Mouse (Mus musculus): ENCODE measurements around the gene Myzap. TPM values are rescaled to one million over a fixed set of nuclear protein-coding genes. Genes with fewer than 3 reads are reported as not detected.

Gene Myzap
- polyA plus RNA-seq, 1 experiment from 2014 or later: 15.5 TPM

DNA sequence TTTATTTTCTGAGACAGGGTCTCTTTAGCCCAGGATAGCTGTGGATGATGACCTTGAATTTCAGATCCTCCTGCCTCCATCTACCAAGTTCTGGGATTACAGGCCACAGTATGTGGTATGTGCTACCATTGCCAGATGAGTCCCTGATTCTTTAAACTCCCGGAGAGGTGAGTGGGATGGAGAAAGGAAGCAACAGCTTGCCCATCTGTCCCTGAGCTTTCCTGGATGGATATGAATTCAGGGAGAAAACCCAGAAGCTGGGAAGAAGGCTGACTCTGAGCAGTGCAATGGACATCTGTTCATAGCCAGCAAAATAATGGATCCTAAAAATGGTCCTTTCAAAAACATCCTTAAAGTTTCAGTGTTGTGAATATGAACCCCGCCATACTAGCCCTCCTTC, 57.1 kb downstream of the Myzap start:
- Histone ChIP-seq H3K4me1 (no peaks in the 10 kb centered on the region), H3K9ac (no peak overlapping the region), H3K36me3 (no peaks in the 10 kb centered on the region), H3K9me3 (no peaks in the 10 kb centered on the region), H3K27me3 (peaks cover 7% of the 10 kb centered on the region), H3K4me3 (no peak overlapping the region), H3K27ac (no peak overlapping the region), H3K4me2 (no peak overlapping the region)
- WGBS: 92% methylated on average over 2 of the region's 2 CpGs
- no peak for ATAC-seq (ENCODE audit: insufficient number of reproducible peaks, low FRiP score, low TSS enrichment, low read depth)

DNA sequence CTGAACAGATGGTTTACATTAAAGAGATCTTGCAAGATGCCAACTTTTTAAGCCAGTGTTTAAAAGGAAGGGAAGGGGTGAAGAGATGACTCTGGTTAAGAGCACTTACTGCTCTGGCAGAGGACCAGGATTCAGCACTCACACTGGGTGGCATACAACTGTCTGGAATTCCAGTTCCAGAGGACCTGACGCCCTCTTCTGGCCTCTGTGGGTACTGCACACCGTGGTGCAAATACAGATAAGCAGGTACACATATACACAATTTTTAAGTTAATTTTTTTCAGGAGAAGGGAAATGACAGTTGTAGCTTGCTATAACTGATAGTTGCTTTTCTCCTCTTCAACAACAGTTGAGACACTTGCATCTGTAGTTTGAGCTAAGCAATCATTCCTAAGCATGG, 62.2 kb downstream of the Myzap start:
- no peak for ATAC-seq (ENCODE audit: insufficient number of reproducible peaks, low FRiP score, low TSS enrichment, low read depth)

DNA sequence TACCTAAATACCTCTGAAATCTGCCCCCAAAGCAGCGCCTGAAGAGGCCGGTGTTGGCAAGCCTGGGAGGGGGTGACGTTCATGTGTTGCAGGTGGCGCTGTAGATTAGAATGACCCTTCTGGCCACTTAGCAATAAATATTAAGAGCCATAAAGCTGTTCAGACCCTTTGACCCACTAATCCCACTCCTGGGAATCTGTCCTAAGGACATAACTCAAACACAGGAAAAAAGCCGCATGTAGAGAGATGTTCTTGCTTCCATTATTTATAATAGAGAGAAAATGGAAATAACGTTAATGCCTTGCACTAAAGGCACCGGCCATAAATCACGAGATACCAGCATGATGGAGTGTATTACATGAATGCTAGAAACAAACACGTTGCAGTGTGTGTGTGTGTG, 64.7 kb downstream of the Myzap start:
- no peak for ATAC-seq (ENCODE audit: insufficient number of reproducible peaks, low FRiP score, low TSS enrichment, low read depth)
- H3K4me3 ChIP-seq: no peak overlapping the region
- H3K9me3 ChIP-seq: no peaks in the 10 kb centered on the region
- no peak overlapping the region for H3K4me2 ChIP-seq
- 22% methylated on average over 9 of the region's 9 CpGs for WGBS
- H3K27ac ChIP-seq: no peak overlapping the region
- no peak overlapping the region for H3K9ac ChIP-seq
- H3K36me3 ChIP-seq: no peaks in the 10 kb centered on the region
- H3K4me1 ChIP-seq: no peaks in the 10 kb centered on the region
- peaks cover 21% of the 10 kb centered on the region for H3K27me3 ChIP-seq

More for the DNA sequence above, 62.2 kb downstream of the Myzap start:
- H3K4me3 ChIP-seq: no peak overlapping the region
- no peaks in the 10 kb centered on the region for H3K9me3 ChIP-seq
- H3K9ac ChIP-seq: no peak overlapping the region
- no peaks in the 10 kb centered on the region for H3K4me1 ChIP-seq
- H3K4me2 ChIP-seq: no peak overlapping the region
- WGBS: 74% methylated on average over 2 of the region's 2 CpGs
- H3K27me3 ChIP-seq: peaks cover 11% of the 10 kb centered on the region
- H3K36me3 ChIP-seq: no peaks in the 10 kb centered on the region
- H3K27ac ChIP-seq: no peak overlapping the region

DNA sequence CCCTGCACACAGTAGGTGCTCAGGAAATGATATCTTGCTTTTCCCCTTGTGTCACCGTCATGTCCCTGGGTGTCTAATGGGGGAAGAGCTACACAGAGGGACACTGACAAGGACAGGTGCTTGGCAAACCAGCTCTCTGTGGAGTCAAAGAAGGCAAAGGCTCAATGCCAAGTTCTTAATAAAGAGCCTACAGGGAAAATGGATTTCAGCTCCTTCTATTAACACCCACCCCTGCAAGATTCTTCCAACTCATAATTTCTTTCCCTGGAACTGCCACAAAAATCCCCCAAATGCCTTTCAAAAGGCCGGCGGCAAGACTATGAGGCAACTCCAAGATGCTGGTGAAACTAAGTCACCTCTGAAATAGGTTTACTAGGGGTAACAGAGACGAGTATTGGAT, 68.3 kb downstream of the Myzap start:
- no peaks in the 10 kb centered on the region for H3K36me3 ChIP-seq
- WGBS: 59% methylated on average over 4 of the region's 4 CpGs
- no peak overlapping the region for H3K4me3 ChIP-seq
- H3K9me3 ChIP-seq: no peaks in the 10 kb centered on the region
- no peak overlapping the region for H3K9ac ChIP-seq
- no peak overlapping the region for H3K27ac ChIP-seq
- no peak for ATAC-seq (ENCODE audit: insufficient number of reproducible peaks, low FRiP score, low TSS enrichment, low read depth)
- H3K4me2 ChIP-seq: no peak overlapping the region
- H3K27me3 ChIP-seq: peaks cover 23% of the 10 kb centered on the region; the same call in 1 of the 2 replicates
- no peaks in the 10 kb centered on the region for H3K4me1 ChIP-seq

DNA sequence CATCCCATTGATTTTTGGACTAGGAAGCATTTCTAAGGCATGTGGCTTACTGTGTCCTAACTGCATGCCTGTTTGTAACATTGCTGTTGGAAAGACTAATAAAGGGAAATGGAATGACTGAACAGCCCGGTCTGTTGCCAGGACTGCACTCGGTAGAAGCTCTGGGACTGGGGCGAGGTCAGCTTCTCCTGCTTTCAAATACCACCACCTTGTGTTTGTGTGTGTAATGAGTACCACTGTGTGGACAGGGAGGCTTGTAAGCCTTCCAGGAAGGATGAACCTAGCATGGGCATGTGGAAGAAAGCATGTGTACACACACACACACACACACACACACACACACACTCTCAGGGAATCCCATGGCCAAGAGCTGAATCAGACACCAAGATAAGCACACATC, 72.3 kb downstream of the Myzap start:
- Histone ChIP-seq H3K27me3 (peaks cover 16% of the 10 kb centered on the region; the same call in 1 of the 2 replicates), H3K9ac (no peak overlapping the region), H3K27ac (no peak overlapping the region), H3K9me3 (no peaks in the 10 kb centered on the region), H3K4me2 (no peak overlapping the region), H3K36me3 (no peaks in the 10 kb centered on the region), H3K4me3 (no peak overlapping the region), H3K4me1 (no peaks in the 10 kb centered on the region)
- no peak for ATAC-seq (ENCODE audit: insufficient number of reproducible peaks, low FRiP score, low TSS enrichment, low read depth)
- 41% methylated on average over 3 of the region's 3 CpGs for WGBS

DNA sequence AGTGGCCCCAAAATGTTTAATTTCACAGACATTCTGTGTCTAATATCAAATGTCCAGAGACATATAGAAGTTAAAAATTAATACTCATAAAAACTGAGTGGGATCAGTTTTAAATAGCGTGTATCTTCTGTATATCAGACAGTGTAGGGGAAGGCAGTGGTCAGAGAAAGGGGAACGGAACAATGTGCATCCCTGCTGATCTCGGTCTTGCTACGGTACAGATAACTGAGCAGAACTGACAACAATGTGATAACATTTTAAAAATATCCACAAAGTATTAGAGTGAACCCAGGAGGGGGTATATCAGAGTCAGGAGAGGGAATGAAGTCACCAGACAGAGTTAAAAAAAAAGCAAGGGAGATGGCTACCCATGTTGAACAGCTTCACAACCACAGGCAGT, 74.7 kb downstream of the Myzap start:
- no peaks in the 10 kb centered on the region for H3K36me3 ChIP-seq
- no peak for ATAC-seq (ENCODE audit: insufficient number of reproducible peaks, low FRiP score, low TSS enrichment, low read depth)
- peaks cover 6% of the 10 kb centered on the region; the same call in 1 of the 2 replicates for H3K27me3 ChIP-seq
- H3K4me2 ChIP-seq: no peak overlapping the region
- H3K4me3 ChIP-seq: no peak overlapping the region
- no peak overlapping the region for H3K27ac ChIP-seq
- no peaks in the 10 kb centered on the region for H3K9me3 ChIP-seq
- no peaks in the 10 kb centered on the region for H3K4me1 ChIP-seq
- no peak overlapping the region for H3K9ac ChIP-seq
- 88% methylated on average over 4 of the region's 4 CpGs for WGBS

DNA sequence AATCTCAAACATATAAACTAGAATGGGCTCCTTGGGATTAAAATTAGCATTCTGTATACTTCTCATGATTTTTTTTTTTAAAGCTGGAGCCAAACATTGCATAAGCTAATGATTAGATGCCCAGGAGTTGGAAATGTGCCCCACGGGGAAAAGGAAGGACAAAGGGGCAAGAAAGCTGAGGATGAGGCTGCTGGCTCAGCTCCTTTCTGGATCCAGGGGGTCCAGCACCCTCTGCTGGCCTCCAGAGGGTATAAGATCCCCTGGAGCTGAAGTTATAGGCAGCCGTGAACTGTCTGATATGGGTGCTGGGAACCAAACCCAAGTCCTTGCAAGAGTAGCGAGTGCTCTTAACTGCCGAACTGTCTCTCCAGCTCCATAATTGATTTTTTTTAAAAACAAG, 76.3 kb downstream of the Myzap start:
- Histone ChIP-seq H3K4me1 (peaks cover 4% of the 10 kb centered on the region), H3K27me3 (peaks cover 8% of the 10 kb centered on the region), H3K4me2 (no peak overlapping the region), H3K36me3 (no peaks in the 10 kb centered on the region), H3K4me3 (no peak overlapping the region), H3K27ac (no peak overlapping the region), H3K9me3 (no peaks in the 10 kb centered on the region), H3K9ac (no peak overlapping the region)
- ATAC-seq (ENCODE audit: insufficient number of reproducible peaks, low FRiP score, low TSS enrichment, low read depth): no peak
- 83% methylated on average over 4 of the region's 4 CpGs for WGBS

DNA sequence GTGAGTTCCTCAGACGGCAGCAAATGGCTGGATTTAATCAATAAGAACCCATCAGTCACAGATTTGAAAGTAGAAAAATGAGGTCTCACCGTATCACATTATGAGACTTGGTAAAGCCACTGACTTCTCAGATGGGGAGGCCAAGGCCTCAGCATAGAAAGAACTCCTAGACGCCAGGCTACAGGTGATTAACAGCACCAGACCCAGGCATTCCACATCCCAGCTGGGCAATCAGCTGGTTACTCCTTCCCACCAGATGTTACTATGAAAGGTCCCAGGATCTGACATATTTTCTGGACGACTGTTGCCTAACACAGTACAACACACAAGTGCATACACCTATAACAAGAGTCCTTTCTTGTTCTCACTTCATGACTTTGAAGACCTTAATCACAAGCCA, 78.6 kb downstream of the Myzap start:
- H3K36me3 ChIP-seq: no peaks in the 10 kb centered on the region
- no peak overlapping the region for H3K27ac ChIP-seq
- H3K4me1 ChIP-seq: peaks cover 4% of the 10 kb centered on the region
- no peak overlapping the region for H3K4me2 ChIP-seq
- no peaks in the 10 kb centered on the region for H3K9me3 ChIP-seq
- H3K9ac ChIP-seq: no peak overlapping the region
- H3K4me3 ChIP-seq: no peak overlapping the region
- no peak for ATAC-seq (ENCODE audit: insufficient number of reproducible peaks, low FRiP score, low TSS enrichment, low read depth)
- 34% methylated on average over 4 of the region's 4 CpGs for whole genome bisulfite sequencing
- H3K27me3 ChIP-seq: peaks cover 25% of the 10 kb centered on the region

DNA sequence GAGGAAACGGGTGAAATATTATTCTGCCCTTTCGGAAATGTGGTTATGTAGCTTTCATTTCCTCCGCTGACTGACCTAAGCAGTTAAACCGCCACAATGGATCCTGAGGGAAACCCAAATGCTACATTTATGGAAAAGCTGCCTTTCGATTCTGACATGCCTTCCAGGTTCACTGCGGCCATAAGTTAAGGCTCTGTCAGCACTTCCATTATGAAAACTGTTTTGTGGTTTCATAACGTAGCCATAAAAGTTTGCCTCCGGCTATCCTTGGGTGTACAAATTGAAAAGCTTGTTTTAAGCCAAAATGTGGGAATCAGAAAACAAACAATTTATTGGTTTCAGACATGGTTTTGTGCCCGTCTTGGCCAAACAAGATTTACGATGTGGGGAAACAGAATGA, 79.3 kb downstream of the Myzap start:
- Histone ChIP-seq H3K9ac (no peak overlapping the region), H3K27ac (no peak overlapping the region), H3K9me3 (no peaks in the 10 kb centered on the region), H3K4me3 (no peak overlapping the region), H3K4me1 (peaks cover 4% of the 10 kb centered on the region), H3K4me2 (no peak overlapping the region), H3K27me3 (peaks cover 25% of the 10 kb centered on the region), H3K36me3 (no peaks in the 10 kb centered on the region)
- WGBS: 17% methylated on average over 10 of the region's 10 CpGs
- ATAC-seq (ENCODE audit: insufficient number of reproducible peaks, low FRiP score, low TSS enrichment, low read depth): no peak

DNA sequence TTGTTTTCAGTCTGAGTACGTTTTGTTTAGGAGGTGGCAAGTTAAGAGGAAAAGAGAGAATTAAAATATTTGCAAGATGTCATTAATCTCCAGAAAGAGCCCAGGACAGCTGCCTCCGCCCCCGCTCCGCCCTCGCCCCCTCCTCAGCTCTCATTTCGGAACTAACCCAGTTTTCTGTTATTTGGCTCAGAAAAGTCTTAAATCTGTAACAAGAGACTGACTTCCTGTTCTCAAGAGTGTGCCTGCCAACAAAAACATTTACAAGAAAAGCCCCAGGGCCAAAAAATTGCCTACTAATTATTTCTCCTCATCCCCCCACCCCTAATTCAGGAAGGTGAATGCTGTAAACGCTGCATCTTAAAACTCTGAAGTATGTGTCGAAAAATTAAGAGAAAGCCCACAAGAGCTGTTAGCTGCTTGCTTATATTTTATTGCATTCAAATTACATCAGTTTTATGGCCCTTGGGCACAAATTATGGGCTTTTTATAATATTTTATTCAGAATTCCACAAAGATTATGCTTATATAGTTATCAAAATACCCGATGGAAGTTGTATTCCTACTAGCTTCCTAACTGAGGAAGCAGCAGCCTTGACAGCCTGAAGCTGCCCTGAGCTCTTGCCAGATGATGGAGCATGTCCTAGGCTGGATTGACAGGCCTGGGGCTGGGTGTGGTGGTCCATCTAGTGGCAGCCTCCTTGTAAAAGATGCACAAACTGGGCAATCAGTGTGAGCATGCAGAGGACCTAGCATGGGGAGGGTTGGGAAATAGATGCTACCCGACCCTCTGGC, 93.6 kb downstream of the Myzap start:
- Histone ChIP-seq H3K9ac (no peak overlapping the region), H3K27me3 (peaks cover 22% of the 10 kb centered on the region), H3K27ac (no peak overlapping the region), H3K36me3 (no peaks in the 10 kb centered on the region), H3K4me1 (peaks cover 15% of the 10 kb centered on the region), H3K9me3 (no peaks in the 10 kb centered on the region), H3K4me3 (no peak overlapping the region), H3K4me2 (no peak overlapping the region)
- no peak for ATAC-seq (ENCODE audit: insufficient number of reproducible peaks, low FRiP score, low TSS enrichment, low read depth)
- 11% methylated on average over 10 of the region's 10 CpGs for WGBS

DNA sequence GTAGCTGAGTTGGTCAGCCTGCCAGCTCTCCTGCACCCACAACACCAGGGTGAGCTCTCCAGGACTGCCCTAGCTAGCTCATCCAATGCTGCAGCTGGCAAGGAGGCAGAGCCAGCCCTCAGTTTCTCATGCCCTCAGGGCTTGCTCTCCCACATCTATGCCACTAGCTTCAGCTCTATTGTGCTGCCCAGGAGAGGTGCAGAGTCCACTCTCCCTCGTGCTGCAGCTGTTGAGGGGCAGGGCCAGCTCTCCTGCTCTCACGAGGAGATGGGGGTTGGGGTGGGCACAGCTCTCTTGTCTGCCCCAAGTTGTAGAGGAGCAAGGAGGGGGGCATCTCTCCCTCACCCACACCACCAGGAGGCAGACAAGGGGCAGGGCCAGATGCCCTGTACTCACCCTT, 95.5 kb downstream of the Myzap start:
- no peak overlapping the region for H3K9ac ChIP-seq

DNA sequence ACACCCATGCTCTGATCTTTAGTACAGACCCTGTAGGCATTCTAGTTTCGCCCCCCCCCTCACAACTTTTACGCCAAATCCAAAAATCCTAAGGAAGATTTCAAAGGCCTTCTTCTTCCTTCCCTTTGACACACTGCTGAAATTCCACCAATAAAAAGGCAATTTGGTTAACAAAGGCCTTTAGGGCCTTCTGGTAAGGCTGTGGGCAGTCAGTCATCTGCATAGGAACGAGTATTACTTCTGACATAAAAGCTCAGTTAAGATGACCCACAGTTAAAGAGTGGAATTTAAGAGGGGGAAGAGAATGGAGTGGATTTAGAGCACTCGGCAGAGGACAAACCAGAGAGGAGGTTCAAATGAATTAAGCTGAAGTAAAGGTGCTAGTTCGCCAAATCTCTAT, 98.4 kb downstream of the Myzap start:
- no peak overlapping the region for H3K4me2 ChIP-seq
- no peaks in the 10 kb centered on the region for H3K36me3 ChIP-seq
- H3K9ac ChIP-seq: no peak overlapping the region
- no peak overlapping the region for H3K27ac ChIP-seq
- no peaks in the 10 kb centered on the region for H3K9me3 ChIP-seq
- H3K27me3 ChIP-seq: peaks cover 16% of the 10 kb centered on the region
- H3K4me3 ChIP-seq: no peak overlapping the region
- ATAC-seq (ENCODE audit: insufficient number of reproducible peaks, low FRiP score, low TSS enrichment, low read depth): no peak
- peaks cover 11% of the 10 kb centered on the region; the same call in 1 of the 2 replicates for H3K4me1 ChIP-seq
- WGBS: 64% methylated on average over 5 of the region's 5 CpGs

More for the DNA sequence above, 95.5 kb downstream of the Myzap start:
- Histone ChIP-seq H3K27ac (no peak overlapping the region), H3K27me3 (peaks cover 22% of the 10 kb centered on the region), H3K36me3 (no peaks in the 10 kb centered on the region), H3K4me1 (peaks cover 15% of the 10 kb centered on the region; the same call in 1 of the 2 replicates), H3K4me3 (no peak overlapping the region), H3K4me2 (no peak overlapping the region), H3K9me3 (no peaks in the 10 kb centered on the region)
- WGBS: 32% methylated on average over 2 of the region's 2 CpGs
- ATAC-seq (ENCODE audit: insufficient number of reproducible peaks, low FRiP score, low TSS enrichment, low read depth): no peak
